Mouse (Mus musculus): Measurements from ENCODE around the gene Klf5.

Gene Klf5

DNA sequence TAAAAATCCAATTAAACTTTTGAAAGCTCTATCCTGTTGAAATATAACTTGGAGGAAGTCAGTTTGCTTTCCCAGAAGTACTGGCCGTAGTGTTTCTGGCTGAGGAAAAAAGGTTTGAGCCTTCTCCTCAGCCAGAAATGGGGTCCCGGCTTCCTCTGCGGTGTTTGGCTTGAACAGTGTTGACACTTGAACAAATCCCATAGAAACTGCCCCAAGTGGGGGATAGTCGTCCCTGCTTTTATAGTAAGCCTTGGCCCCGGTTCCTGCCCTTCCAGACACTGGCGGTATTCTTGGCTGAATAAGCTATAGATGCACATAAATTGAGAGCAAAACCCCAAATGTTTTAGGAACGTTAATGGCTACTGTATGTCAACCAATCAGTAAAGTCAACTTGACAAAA lies 11.9 kb downstream of the Klf5 start:
- no peak for DNase-seq (ENCODE audit: low spot score)

DNA sequence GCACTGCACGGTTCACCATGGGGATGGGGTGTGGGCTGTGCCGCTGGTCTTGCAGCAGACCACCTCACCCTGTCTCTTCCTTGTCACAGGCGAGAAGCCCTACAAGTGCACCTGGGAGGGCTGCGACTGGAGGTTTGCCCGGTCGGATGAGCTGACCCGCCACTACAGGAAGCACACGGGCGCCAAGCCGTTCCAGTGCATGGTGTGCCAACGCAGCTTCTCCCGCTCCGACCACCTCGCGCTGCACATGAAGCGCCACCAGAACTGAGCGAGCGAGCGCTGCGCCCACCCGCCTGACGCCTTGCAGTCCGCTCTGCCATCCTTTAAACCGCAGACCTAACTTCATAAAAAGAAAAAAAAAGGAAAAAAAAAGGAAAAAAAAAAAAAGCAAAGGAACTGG lies 14.6 kb downstream of the Klf5 start:
- DNase-seq (ENCODE audit: low spot score): no peak

DNA sequence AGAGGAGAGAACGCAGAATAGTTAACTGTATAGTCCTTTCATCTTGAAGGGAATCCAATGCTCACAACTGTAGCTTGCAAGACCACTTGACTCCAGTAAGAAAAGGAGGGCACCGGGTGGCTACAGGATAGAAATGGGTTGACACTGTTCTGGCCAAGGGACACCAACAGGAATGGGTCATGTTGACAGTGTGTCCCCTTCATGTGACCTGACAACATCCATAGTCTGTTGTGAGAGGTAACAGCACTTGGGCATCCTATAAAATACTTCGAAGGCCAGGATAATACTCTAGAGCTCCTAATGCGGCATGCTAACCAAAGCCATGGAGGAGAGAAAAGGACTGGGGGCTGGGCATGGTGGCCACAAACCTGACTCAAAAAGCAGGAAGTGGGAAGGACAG lies 17.8 kb downstream of the Klf5 start:
- no peak for DNase-seq (ENCODE audit: low spot score)

DNA sequence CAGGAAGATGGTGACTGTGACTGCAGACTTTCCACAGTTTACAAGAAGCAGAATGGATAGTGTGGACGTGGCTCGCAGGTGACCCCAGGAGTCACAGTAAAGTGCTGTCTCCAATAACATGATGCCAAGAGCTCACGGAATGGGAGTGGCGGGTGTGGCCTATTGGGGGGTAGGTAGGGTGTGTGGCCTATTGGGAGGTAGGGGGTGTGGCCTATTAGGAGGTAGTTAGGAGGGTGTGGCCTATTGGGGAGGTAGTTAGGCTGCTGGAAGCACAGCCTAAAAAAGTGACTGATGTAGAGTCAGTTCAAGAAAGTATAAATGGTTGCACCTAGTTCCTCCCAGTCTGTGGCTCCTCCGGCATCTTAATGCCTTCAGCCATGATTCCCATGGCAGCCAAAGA lies 22.2 kb downstream of the Klf5 start:
- no peak for DNase-seq (ENCODE audit: low spot score)

DNA sequence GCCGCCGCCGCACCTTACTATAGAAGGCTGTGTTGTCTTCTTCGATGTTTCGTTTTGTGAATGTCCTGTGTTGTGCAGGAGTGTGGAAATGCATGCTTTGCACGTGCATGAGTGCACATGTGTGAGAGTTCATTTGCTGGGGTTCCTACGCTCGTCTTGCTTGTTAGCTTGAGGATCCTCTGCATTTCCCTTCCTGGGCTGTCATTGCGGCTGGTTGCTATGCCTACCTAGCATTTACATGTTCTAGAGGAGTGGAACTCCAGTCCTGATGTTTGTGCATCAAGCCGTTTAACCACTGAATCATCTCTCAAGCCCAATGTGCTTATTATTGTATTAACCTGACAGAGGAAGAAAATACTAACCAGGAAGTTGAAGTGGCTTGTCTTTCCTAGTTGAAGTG lies 24.9 kb downstream of the Klf5 start:
- DNase-seq (ENCODE audit: low spot score): no peak

DNA sequence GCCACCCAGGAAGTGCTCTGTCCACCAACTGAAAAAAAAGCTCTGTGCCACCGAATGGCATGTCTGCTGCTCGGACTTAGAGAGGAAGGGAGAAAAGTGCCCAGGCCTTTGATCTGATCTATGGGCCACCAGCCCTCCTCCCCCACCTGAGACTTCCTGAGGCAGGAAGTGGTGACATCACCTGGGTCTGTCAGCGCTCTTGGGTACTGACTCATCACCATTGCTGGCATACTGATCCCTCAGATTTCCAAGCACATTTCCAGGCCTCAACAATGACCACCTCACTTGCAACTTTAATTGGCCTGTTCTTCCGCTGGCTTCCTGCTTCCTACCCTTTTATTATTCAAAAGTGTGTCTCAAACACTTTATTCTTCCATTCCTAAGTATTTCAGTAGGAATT lies 26.0 kb downstream of the Klf5 start:
- no peak for DNase-seq (ENCODE audit: low spot score)

DNA sequence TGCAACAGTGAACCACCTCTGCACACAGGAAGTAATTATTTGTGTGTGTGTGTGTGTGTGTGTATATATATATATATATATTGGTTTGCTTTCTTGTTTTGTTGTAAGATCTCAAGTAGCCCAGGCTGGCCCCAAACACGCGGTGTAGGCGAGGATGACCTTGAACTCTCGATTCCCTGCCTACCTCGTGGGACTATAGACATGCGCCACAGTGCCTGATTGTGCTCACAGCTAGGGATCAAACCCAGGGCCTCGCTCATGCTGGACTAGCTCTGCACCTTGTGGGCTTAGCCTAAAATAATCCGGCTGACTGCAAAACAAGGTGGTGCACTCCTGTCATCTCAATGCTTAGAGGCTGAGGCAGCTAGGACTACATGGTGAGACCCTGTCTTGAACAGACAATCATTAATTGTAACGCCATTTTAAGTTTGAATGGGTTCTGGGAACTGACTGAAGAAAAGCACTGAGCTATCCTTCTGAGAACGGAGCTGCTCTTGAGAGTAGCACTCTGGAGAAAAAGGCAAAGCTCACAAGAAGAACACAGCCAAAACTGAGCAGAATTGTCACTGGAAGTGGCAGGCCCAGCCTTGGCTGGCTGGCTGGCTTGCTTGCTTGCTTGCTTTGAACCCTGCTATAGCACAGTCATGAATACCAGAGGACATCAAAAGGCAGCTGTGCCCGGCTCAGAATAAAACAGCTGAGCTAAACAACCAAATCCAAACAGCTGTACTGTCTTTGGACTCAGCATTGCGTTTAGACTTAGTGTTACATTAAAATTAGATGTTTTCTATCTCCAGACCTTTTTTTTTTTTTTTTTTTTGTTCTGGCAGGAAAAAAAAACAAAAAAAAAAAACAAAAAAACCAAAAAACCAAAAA lies 27.3 kb downstream of the Klf5 start:
- DNase-seq (ENCODE audit: low spot score): no peak

DNA sequence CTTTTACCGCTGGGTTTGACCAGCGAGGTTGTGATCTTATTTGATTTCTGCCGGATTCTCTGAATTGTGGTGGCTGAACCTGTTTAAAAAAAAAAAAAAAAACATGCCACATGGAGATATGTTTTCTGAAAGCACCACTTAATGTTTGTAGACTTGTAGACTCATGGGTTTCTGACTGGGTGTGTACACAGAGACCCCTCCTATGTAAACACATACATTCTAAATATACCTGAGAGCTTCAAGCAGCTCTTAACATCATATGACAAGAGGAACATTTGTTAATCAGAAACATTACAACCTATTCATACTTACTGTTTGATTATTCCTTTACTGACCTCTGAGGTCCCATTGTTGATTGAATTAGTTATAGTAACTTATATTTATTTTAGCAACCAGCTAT lies 38.1 kb downstream of the Klf5 start:
- no peak for DNase-seq (ENCODE audit: low spot score)

DNA sequence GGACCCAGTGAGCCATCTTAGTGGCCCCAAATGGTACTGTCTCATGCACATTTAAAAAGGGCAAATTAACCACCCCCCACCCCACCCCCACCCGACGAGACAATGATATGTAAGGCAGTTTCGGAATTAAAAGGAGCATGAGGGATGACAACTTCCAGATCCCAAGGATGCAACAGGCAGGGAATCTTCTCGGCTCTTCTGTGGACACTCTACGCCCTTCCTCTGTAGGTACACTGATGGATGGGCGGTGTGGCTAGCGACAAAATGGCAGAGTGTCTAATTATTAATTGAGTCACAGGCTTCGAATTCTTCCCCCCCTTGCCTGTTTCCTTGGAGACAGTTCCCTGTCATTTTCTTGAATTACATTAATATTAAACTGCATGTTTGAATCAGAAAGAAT lies 40.5 kb downstream of the Klf5 start:
- no peak for DNase-seq (ENCODE audit: low spot score)

DNA sequence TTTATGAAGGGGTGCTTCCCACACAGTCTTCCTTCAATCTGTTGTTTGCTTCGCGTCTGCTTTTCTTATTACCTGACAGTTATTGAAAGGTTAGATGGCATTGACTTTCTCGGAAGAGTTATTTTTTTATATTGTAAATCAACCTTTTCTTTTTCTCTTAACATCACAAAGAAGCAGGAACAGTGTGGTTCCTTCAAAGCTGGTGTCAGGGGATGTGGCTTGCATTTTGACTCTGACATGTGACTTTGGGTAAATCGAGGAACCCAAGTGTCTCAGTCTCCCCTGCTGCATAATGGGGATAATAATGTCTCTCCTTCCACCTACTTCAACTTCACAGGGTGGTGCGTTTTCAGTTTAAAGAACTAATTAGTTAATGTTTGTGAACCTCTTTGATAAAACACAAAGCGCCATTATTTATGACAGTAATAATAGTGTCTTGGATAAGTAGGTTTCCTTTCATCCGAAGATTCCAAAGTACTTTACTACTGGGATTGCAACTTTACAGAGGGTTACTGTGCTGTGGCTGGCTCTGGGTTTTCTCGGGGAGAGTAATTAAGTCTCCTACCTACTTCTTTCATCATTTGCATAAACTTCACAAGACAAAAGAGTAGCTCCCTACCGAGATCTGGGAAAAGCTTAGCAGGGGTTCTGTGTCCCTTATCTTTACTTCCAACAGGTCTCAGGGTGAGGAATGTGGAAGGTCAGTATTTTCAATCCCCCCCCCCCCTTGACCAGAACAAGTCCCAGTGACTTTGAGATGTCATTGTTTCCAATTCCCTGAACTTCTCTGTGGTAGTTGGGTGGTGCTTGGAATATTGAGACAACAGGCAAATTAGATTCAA lies 41.4 kb downstream of the Klf5 start:
- DNase-seq (ENCODE audit: low spot score): no peak

DNA sequence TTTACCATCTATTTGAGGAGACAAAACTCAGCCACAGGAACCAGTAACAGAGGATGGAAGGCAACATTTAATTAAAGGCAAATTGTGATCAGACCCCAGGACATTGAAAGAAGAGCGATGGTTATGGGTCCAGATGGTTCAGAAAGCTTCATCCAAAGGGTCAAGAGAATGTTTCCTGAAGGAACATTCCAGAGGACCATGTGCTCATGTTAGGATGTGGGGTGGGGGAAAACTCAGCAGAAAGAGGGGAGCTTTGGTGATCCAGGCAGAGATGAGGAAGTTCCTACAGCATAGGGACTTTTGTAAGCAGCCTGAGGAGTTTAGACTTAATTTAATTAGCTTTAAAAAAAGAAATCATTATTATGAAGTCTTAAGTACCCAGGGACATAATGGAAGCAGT lies 42.2 kb downstream of the Klf5 start:
- no peak for DNase-seq (ENCODE audit: low spot score)

DNA sequence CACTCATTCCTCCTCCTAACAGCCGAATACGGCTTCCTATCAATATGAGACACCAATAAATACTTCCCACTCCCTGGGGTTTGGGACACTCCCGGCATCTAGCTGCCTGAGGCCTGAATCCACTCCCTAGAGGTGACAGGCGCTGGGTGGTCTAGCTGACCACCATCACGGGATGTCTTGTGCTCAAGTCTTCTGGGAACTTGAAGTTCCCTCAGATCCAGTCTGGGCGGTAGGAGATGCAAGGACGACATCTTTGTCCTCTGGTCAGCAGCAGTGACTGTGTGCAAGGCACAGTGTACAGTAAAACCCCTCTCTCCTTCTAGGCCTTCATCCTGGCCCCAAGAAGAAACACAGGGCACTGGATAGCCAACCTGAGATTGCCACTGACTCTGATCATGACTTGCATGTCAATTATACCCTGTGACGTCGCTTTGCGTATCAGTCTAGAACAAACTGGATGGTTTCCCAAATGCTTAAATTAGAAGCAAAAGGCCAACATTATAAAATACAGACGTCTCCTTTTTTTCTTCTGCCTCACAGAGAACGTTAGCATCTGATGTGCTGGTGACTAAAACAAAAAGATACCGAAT lies 49.8 kb downstream of the Klf5 start:
- DNase-seq (ENCODE audit: low spot score): no peak

DNA sequence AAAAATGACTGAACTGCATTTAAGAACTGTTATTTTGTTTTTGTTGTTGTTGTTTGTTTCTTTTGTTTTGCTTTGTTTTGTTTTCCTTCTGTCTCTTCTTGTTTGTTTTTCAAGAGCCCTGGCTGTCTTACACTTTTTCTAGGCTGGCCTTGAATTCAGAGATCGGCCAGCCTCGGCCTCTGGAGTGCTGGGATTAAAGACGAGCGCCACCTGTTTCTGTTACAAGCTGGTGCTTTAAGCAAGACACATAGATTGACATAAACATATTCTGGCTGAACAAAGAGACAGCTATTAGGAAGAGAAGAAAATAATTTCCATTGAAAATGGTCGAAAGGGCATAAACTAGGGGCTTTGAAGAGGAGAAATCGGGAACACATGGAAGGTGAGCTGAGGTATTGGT lies 51.1 kb downstream of the Klf5 start:
- no peak for DNase-seq (ENCODE audit: low spot score)

DNA sequence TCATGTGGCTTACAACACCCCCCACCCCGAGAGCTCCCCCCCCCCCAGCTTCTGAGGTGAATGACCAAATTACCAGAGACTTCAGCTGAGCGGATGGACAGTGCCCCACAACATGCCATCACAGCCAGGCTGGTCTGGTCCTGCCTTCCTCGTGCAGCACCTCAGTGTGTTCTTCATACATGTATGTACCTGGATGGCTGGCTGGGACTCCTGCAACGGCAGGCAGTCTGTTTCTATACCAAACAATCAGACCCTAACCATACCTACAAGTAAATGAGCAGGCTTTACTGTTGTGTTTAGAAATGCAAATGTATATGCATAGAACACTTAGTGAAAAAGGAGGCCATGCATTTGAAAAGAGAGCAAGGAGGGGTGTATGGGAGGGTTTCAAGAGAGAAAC lies 54.5 kb downstream of the Klf5 start:
- DNase-seq (ENCODE audit: low spot score): no peak

DNA sequence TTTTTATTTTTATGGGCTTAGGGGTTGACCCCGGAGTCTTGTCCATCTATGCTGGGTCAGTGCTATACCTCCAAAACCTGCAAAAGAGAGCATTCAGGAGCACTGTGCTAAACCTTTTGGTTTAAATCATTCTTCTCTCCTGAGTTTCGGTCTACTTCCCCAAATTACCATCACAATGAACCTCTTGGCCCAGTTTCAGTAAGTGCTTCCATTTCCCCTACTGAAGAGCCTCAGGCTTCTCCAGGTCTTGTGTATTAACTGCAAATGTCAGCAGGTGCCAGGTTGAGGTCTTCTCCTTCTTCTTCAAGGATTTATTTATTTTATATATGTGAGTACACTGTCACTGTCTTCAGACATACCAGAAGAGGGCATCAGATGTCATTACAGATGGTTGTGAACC lies 55.6 kb downstream of the Klf5 start:
- no peak for DNase-seq (ENCODE audit: low spot score)

DNA sequence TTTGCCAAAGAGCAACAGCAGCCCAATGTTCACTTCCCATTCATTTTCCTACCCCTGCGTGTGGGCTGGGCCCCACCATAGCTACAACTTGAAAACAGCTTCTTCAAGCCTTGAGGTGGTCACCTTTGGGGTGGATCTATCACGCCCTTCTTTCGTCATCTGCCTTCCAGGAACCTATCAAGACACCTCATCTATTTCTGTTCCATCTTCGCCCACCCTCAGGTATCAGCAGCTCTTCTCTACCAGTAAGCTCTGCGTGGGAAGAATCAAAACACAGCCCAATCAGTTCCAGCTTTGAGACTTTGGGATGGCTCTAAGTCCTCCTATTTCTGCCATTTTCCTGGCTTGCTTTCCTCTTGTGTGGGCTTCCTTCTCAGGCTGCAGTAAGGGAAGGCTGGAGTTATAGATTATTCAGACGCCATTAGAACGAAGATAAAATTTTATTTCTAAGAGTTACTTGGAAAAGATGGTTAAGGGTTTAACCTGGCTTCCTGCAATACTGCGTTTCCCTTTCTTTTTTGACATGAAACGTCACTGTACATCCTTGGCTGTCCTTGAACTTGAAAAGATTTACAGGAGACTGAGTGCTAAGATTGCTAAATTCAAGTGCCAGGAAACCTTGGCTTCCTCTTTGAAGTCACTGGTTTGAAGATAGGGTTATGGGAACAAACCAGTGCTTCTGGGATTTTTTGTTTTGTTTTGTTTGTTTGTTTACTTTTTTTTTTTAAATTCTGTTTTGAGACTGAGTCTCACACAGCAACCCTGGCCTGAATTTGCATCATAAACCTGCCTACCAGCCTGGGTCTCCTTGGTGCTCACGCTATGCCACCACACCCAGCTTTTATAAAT lies 56.5 kb downstream of the Klf5 start:
- no peak for DNase-seq (ENCODE audit: low spot score)

DNA sequence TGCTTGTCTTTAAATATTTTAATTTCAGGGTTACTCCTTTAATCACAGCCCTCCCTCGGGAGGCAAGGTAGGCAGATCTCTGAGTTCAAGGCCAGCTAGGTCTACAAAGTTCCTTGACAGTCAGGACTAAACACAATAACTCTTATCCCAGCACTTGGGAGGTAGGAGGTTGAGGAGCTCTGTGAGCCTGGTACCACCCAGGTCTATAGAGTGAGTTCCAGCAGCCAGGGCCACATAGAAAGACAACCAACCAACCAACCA lies 57.0 kb downstream of the Klf5 start:
- no peak for DNase-seq (ENCODE audit: low spot score)

DNA sequence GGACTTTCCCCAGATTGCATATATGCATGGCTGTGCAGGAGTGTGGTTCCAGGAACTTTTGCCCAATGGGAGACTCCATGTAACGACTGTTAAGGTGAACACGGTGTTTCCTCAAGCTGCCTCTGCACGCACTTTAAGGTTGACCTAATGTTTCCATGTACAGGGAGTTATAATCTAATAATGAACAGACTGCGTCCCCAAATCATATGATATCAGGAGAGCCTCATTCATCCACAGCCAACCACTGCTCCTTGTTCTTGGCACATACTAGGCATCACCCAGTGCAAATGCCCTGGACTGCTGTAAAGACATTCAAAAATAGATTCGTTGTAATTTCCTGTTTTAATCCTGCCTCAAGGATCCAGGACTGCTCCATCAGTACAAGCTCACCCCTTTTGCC lies 64.5 kb downstream of the Klf5 start:
- DNase-seq (ENCODE audit: low spot score): no peak

DNA sequence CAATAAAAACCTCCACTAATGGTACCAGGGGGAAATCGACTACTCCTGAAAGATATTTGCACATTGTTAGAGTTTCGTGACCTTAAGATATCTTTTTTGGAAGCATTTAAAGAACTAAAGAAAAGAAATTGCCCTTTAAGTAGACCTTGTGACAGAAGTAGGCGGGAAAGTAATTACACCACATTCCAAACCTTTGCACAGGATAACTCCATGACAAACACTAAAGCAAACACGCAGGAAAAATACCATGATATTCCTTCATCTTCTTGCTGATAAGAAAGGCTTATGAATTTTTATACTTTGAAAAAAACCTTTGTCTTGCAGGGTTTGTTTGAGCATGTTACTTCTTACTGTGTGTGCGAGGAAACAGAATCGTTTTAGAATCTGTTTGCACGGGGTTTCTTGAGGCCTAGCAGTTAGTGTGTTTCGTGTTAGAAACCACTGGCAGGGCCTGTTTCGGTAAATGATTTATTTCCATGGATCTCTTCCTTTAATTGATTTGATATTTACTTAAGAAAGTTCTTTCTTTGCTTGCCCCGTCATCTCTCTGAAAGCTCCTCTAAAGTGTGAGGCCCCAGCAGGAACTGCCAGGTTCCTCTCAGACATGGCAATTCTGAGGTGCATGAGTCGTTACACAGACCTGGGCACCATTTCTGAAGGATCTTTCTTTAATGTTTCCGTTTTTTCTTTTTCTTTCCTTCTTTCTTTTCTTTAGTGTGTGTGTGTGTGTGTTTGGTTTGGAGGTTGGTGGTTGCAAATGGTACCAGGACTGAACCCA lies 65.7 kb downstream of the Klf5 start:
- no peak for DNase-seq (ENCODE audit: low spot score)

Data from testis, postnatal 10 days (tissue).